Mouse (Mus musculus) heart, embryonic 12.5 days (tissue): Measurements from ENCODE around the gene Zfp78. TPM values are rescaled to one million over a fixed set of nuclear protein-coding genes. Genes with fewer than 3 reads are reported as not detected.

Experiments
- polyA plus RNA-seq: library from polyadenylated mRNA; unstranded; fragments of >200 nt; fragmentation: Nextera tagmentation; extraction: Ambion mirVana; gene quantifications from 2 replicates; pipeline ENCODE4 v1.2.1, GENCODE M21; 2016

The Zfp78 gene
- polyA plus RNA-seq, 1 experiment from 2014 or later, result 1.4 TPM

Other genes with a start within 250 kb of the Zfp78 start
- gene Zfp787, start 207.3 kb upstream of the Zfp78 start, polyA plus RNA-seq, result 26.0 and 27.7 TPM in 2 replicates
- gene Zfp444, start 191.1 kb upstream of the Zfp78 start, polyA plus RNA-seq, result 30.2 and 31.3 TPM in 2 replicates
- gene Galp, start 166.2 kb upstream of the Zfp78 start, polyA plus RNA-seq, result not detected in 2 replicates
- gene Zscan5b, start 141.0 kb upstream of the Zfp78 start, polyA plus RNA-seq, result not detected in 2 replicates
- not detected in 2 replicates for gene Epp13, start 110.6 kb upstream of the Zfp78 start, polyA plus RNA-seq
- 3.7 and 4.2 TPM in 2 replicates for gene Zfp667, start 76.7 kb upstream of the Zfp78 start, polyA plus RNA-seq
- 4.3 and 4.8 TPM in 2 replicates for gene Zfp583, start 32.0 kb upstream of the Zfp78 start, polyA plus RNA-seq
- 1.1 and 1.6 TPM in 2 replicates for gene Gm3854, start 19.5 kb upstream of the Zfp78 start, polyA plus RNA-seq
- gene Zfp28, start 20.0 kb downstream of the Zfp78 start, polyA plus RNA-seq, result 7.3 and 10.7 TPM in 2 replicates
- 0.15 and 0.39 TPM in 2 replicates for gene Smim17, start 35.4 kb downstream of the Zfp78 start, polyA plus RNA-seq
- not detected in 2 replicates for gene Gm20715, start 47.0 kb downstream of the Zfp78 start, polyA plus RNA-seq
- not detected in 2 replicates for gene Olfr1344, start 75.4 kb downstream of the Zfp78 start, polyA plus RNA-seq
- gene Olfr1336, start 92.9 kb downstream of the Zfp78 start, polyA plus RNA-seq, result not detected in 2 replicates
- gene Olfr1346, start 103.8 kb downstream of the Zfp78 start, polyA plus RNA-seq, result not detected in 2 replicates
- gene Olfr5, start 123.7 kb downstream of the Zfp78 start, polyA plus RNA-seq, result not detected in 2 replicates
- not detected in 2 replicates for gene Olfr1347, start 136.5 kb downstream of the Zfp78 start, polyA plus RNA-seq
- not detected in 2 replicates for gene Olfr1348, start 145.5 kb downstream of the Zfp78 start, polyA plus RNA-seq
- not detected in 2 replicates for gene Olfr1349, start 159.7 kb downstream of the Zfp78 start, polyA plus RNA-seq
- not detected in 2 replicates for gene Olfr1350, start 201.6 kb downstream of the Zfp78 start, polyA plus RNA-seq